Mouse (Mus musculus) frontal cortex, postnatal 14 days (tissue): ENCODE data around the gene Gm10985.

Experiments used
- DNase-seq, 2 experiments: peaks; one replicate each; pipeline ENCODE4 v3.0.0; 2022; ENCODE audit warnings: low spot score in 2 of 2

The Gm10985 gene

GRCm38 (mm10) chr3:53844786-53845185 is at the start of gene Gm10985:
Gene Gm10985, plus strand, starts transcription at chr3:53845086.
- no peak for DNase-seq

DNA sequence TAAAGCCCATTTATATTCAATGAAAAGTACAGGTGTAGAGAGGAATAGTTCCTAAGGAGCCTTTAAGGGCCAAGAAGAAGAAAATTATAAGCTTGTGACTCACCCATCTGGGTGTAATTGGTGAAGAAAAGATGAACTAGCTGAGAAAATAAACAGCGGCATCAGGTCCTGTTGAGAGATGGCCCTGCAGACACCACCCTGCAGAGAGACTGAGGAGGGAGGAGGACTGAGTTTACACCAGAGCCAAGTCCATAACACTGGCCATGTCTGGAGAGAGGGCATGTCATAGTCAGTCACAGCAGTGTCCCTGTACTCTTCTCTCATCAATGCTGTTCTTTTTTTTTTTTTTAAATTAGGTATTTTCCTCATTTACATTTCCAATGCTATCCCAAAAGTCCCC is 48.0 kb upstream of the Gm10985 start:
- no peak for DNase-seq

DNA sequence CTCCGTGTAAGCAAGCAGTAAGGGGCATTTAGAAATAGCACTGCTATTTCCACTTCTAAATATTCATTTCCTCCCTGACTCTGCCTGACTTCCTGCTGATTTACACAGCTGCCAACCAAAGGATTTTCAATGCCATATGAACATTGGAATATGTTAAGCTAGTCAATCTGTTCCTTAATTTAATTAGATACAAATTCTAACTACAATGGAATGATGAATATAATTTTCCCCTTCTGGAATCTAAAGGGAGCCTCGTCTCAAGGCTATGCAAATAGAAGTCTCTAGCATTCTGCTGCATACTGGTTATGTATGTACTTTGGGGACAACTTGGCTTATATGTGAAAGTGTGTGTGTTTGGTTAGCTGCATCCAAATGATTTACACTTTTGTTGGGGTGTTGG is 45.2 kb upstream of the Gm10985 start:
- no peak for DNase-seq

DNA sequence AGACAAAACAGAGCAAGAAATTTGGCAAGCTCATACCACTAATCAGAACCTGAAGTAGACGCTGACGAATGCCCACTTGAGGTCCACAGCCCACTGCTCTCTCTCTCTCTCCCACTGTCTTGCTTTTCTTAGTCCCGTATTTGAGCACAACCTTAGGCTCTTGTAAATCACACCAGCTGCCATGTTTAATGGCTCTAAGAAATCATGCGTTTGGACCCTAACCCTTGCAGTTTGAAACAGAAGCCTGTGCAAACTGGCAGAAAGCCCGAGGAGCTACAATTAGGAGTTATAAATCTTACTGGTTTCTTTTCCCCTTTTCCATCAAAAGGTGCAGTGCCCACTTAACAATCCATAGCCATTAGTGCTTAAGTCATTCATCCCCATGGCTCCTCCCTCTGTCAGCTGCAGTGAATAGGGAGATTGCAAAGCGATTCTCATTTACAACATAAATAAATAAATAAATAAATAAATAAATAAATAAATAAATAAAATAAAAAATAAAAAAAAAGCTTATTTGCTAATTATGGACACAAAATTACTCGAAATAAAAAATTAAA is 31.4 kb upstream of the Gm10985 start:
- no peak for DNase-seq

- peak in 1 of 2 experiments; percentile 26 for DNase-seq
Observed at GRCm38 (mm10) chr3:53834238-53834637, 10.6 kb upstream of the Gm10985 start.

DNA sequence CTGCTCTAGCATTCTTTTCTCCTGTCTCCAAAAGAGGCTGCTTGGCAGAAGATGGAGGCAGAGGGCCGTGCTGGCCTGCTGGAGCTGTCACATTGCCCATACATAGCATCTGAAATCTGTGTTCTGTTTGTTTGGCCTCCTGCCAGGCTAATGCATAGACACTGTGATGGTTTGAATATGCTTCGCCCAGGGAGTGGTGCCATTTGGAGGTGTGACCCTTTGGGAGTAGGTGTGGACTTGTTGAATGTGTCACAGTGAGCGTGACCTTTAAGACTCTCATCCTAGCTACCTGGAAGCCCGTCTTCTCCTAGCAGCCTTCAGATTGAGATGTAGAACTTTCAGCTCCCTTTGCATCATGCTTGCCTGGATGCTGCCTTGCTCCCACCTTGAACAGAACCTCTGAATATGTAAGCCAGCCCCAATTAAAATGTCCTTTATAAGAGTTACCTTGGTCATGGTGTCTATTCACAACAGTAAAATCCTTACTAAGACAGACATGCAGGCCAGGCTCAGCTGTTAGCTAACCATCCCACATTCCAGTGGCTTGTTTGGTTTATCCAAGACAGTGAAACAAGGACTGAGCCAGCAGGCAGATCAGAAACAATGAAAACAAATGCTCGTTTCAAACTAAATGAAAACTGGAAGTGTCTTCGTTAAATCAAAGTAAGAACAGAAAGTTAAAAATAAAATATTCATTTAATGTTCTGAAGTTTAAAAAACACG is 1.5 kb downstream of the Gm10985 start:
- DNase-seq = no peak

GRCm38 (mm10) chr3:53847726-53848125 is 2.8 kb downstream of the Gm10985 start:
- no peak for DNase-seq

GRCm38 (mm10) chr3:53848262-53848661 is 3.4 kb downstream of the Gm10985 start:
- DNase-seq = no peak

GRCm38 (mm10) chr3:53854261-53854660 is 9.4 kb downstream of the Gm10985 start:
- no peak for DNase-seq

DNA sequence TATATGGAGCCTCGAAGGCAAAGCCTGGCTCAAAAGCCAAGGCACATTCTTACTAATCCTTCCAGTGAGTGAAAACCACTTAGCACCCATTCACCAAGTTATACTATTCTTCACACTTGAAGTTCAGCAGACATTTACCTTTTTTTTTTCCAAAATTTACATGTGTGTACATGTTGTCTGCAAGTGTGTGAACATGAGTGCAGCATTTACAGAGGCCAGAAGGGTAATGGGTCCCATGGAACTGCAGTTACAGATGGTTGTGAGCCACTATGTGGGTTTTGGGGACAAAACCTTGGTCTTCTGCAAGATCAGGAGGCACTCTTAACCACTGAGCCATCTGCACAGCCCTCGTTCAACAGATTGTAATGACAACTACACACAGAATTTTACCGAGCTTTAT is 9.9 kb downstream of the Gm10985 start:
- DNase-seq = no peak

GRCm38 (mm10) chr3:53863383-53864220 is 18.7 kb downstream of the Gm10985 start, which contains the start of gene Ufm1:
Gene Ufm1, minus strand, starts transcription at chr3:53863830.
- peak; percentile 86 to 88 for DNase-seq

- DNase-seq = no peak
Observed at GRCm38 (mm10) chr3:53868212-53868611, 23.3 kb downstream of the Gm10985 start.

- DNase-seq = no peak
Observed at GRCm38 (mm10) chr3:53869263-53869662, 24.4 kb downstream of the Gm10985 start.

DNA sequence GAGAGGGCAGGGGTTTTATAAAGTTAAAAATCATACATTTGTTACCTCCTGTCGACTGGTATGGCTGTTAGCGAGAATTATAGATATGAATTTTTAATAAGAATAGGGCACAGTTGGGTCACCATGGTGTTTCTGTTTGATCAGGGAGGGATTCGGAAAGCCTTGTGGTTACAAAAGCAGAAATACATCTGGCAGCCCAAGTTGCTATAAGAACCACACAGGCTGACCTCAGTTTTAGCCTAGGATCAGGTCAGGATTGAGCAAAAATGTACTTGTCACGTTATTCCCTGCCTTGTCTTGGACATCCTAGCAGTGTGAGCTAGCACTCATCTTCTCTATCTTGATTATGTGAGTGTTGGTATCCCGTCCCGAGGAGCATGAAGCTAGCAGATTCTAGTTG is 25.6 kb downstream of the Gm10985 start:
- no peak for DNase-seq

- no peak for DNase-seq
Observed at GRCm38 (mm10) chr3:53871596-53871995, 26.7 kb downstream of the Gm10985 start.

GRCm38 (mm10) chr3:53890619-53891540 is 46.0 kb downstream of the Gm10985 start:
- peak; percentile 27 to 39 for DNase-seq
